Mouse (Mus musculus): ENCODE data around the gene Nudc. TPM values are rescaled to one million over a fixed set of nuclear protein-coding genes. Genes with fewer than 3 reads are reported as not detected.

Gene Nudc
- 100 to 1,000 TPM; 134 to 152 TPM for polyA plus RNA-seq (2017; shearing (Covaris generic))

GRCm38 (mm10) chr4:133545272-133546231 is at the start of gene Nudc:
TSS of gene Nudc (minus strand) at chr4:133545996.

GRCm38 (mm10) chr4:133584059-133584951 is 38.5 kb upstream of the Nudc start, which contains the start of gene Gpn2:
TSS of gene Gpn2 (plus strand) at chr4:133584362.

GRCm38 (mm10) chr4:133574070-133574842 is 28.5 kb upstream of the Nudc start, which contains the start of gene Gpatch3:
TSS of gene Gpatch3 (plus strand) at chr4:133574745.

GRCm38 (mm10) chr4:133552768-133553447 is 7.1 kb upstream of the Nudc start, which contains the start of gene Nr0b2:
TSS of gene Nr0b2 (plus strand) at chr4:133553376.

GRCm38 (mm10) chr4:133518601-133519368 is 27.0 kb downstream of the Nudc start, which contains the start of gene Kdf1:
TSS of gene Kdf1 (plus strand) at chr4:133518963.

GRCm38 (mm10) chr4:133498160-133498724 is 47.6 kb downstream of the Nudc start, which contains the start of gene Trnp1:
TSS of gene Trnp1 (minus strand) at chr4:133498550.

Other genes with a start within 250 kb of the Nudc start
- 1 to 10 TPM; 4.4 to 5.4 TPM for gene Wdtc1, start 192.5 kb downstream of the Nudc start, polyA plus RNA-seq (2017; shearing (Covaris generic))
- 10 to 100 TPM; 17.9 to 19.7 TPM for gene Slc9a1, start 176.3 kb downstream of the Nudc start, polyA plus RNA-seq (2017; shearing (Covaris generic))
- not detected for gene Tent5b, start 65.9 kb downstream of the Nudc start, polyA plus RNA-seq (2017; shearing (Covaris generic))
- 10 to 100 TPM in 1 of 2 experiments, not detected in 1; 13.8 TPM for gene Trnp1, start 47.4 kb downstream of the Nudc start, polyA plus RNA-seq (2017; shearing (Covaris generic))
- gene Kdf1, start 27.0 kb downstream of the Nudc start, polyA plus RNA-seq (2017; shearing (Covaris generic)), result 1 to 10 TPM in 1 of 2 experiments, under 1 TPM in 1; 0.65 to 1.5 TPM
- not detected for gene Nr0b2, start 7.4 kb upstream of the Nudc start, polyA plus RNA-seq (2017; shearing (Covaris generic))
- 10 to 100 TPM; 13.4 to 13.7 TPM for gene Gpatch3, start 28.7 kb upstream of the Nudc start, polyA plus RNA-seq (2017; shearing (Covaris generic))
- gene Gpn2, start 38.4 kb upstream of the Nudc start, polyA plus RNA-seq (2017; shearing (Covaris generic)), result 10 to 100 TPM; 24.1 to 26.2 TPM
- gene Sfn, start 56.2 kb upstream of the Nudc start, polyA plus RNA-seq (2017; shearing (Covaris generic)), result 10 to 100 TPM; 19.5 to 20.1 TPM
- 100 to 1,000 TPM; 219 to 276 TPM for gene Zdhhc18, start 104.2 kb upstream of the Nudc start, polyA plus RNA-seq (2017; shearing (Covaris generic))
- gene Pigv, start 126.7 kb upstream of the Nudc start, polyA plus RNA-seq (2017; shearing (Covaris generic)), result 10 to 100 TPM; 20.2 to 25.7 TPM
- 10 to 100 TPM; 32.1 to 44.6 TPM for gene Arid1a, start 210.8 kb upstream of the Nudc start, polyA plus RNA-seq (2017; shearing (Covaris generic))

Measured in activated CD4-positive, CD25-positive, alpha-beta regulatory T cell (primary cell).